Mouse (Mus musculus): Measurements from ENCODE around the gene Adamts7. TPM values are rescaled to one million over a fixed set of nuclear protein-coding genes. Genes with fewer than 3 reads are reported as not detected.

Adamts7 gene
- polyA plus RNA-seq, 1 experiment from 2014 or later, result 30.4 TPM

DNA sequence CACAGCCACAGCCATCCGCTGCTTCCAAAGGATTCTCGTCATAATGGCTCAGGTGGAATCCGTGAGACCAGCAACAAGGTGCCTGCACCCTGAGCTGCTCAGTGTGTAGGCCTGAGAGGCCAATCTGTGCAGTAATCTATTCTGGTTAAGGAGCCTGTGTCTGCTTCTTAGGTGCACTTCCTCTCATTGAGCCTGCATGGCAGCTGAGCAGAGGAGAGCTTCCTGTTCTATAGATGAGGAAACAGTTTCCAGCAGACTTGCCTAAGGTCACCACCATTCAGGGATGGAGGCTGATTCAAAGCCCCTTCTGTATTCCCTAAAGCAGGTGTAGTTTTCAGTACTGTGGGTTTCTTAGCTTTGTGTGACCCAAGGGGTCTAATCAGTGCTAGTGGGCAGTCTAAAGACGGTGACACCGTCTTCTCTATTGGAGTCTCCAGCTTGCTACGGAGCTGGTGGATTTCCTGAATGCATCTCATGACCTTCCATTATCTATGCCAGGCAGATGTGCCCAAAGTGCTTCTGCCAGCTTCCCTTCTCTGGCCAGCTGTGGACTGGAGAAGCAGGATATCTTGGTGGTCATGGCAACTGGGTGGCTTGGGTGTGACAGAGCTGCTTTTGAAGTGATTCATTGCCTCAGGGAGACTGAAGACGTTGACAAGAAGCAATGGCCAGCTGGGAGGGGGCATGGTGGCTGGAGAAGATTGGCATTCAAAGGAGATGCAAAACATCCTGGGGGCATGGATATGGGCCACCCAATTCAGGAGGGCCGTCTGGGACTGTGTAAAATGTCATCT is 9.9 kb downstream of the Adamts7 start:
- DNase-seq, result no peak
- 78% methylated on average over 8 of the region's 8 CpGs for WGBS
- no peak overlapping the region for H3K27ac ChIP-seq (ENCODE audit: low read depth)
- no peak overlapping the region for H3K4me2 ChIP-seq
- H3K4me1 ChIP-seq (ENCODE audit: insufficient read depth), result no peaks in the 10 kb centered on the region
- H3K9me3 ChIP-seq (ENCODE audit: low read depth, low read length), result no peaks in the 10 kb centered on the region
- H3K9ac ChIP-seq, result no peak overlapping the region
- H3K27me3 ChIP-seq (ENCODE audit: insufficient read depth, low read length), result no peaks in the 10 kb centered on the region
- H3K36me3 ChIP-seq (ENCODE audit: insufficient read depth), result peaks cover 31% of the 10 kb centered on the region; the same call in 1 of the 2 replicates
- no peak for TF ChIP-seq CTCF (IDR thresholded peaks at IDR 0.05; ENCODE audit: low read depth)
- ATAC-seq (ENCODE audit: insufficient read depth), result no peak
- no peak overlapping the region for H3K4me3 ChIP-seq (ENCODE audit: low read depth, low read length)

DNA sequence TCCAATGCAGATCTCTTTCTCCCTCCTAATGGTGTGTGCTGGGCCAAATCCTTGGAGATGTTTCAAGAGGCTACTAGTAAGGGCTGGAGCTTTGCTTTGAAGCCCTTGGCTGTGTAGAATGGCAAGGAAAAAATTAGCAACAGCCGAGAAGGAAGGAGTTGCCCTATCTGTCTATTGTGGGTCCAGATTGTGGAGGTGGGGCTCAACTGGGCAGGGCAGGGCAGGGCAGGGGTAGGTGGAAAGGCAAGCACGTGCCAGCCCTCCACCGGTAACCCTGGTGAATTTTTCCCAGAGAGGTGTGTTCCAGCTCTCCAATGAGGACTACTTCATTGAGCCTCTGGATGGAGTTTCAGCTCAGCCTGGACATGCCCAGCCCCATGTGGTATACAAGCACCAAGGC is 10.5 kb downstream of the Adamts7 start:
- no peak for ATAC-seq (ENCODE audit: insufficient read depth)
- Histone ChIP-seq H3K27me3 (ENCODE audit: insufficient read depth, low read length) (no peaks in the 10 kb centered on the region), H3K9ac (no peak overlapping the region), H3K4me1 (ENCODE audit: insufficient read depth) (no peaks in the 10 kb centered on the region), H3K27ac (ENCODE audit: low read depth) (no peak overlapping the region), H3K36me3 (ENCODE audit: insufficient read depth) (peaks cover 36% of the 10 kb centered on the region; the same call in 1 of the 2 replicates), H3K9me3 (ENCODE audit: low read depth, low read length) (no peaks in the 10 kb centered on the region), H3K4me2 (no peak overlapping the region), H3K4me3 (ENCODE audit: low read depth, low read length) (no peak overlapping the region)
- 83% methylated on average over 3 of the region's 3 CpGs for WGBS
- DNase-seq, result no peak
- no peak for TF ChIP-seq CTCF (IDR thresholded peaks at IDR 0.05; ENCODE audit: low read depth)

DNA sequence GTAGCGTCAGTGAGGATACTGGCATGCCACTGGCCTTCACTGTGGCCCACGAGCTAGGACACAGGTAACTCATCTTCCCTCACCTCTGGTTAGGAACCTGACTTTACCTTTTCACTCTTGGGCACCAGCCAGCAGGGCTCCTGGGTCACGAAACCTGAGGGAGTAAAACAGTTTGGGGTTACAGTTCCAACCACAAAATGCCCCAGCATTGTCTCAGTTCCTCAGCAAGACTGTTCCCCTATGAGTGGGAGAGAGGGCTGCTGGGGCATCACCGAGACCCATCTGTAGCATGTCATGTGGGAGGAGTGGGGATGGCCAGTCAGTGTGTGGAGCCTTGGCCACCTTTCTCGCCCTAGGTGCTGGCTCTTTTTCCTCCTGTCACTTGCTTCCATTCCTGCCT is 16.5 kb downstream of the Adamts7 start:
- Histone ChIP-seq H3K9ac (no peak overlapping the region), H3K9me3 (ENCODE audit: low read depth, low read length) (no peaks in the 10 kb centered on the region), H3K36me3 (ENCODE audit: insufficient read depth) (peaks cover 45% of the 10 kb centered on the region), H3K4me1 (ENCODE audit: insufficient read depth) (peaks cover 13% of the 10 kb centered on the region; the same call in 1 of the 2 replicates), H3K4me2 (no peak overlapping the region), H3K27me3 (ENCODE audit: insufficient read depth, low read length) (no peaks in the 10 kb centered on the region), H3K27ac (ENCODE audit: low read depth) (no peak overlapping the region), H3K4me3 (ENCODE audit: low read depth, low read length) (no peak overlapping the region)
- TF ChIP-seq CTCF (IDR thresholded peaks at IDR 0.05; ENCODE audit: low read depth), result no peak
- ATAC-seq (ENCODE audit: insufficient read depth) (no peak), DNase-seq (no peak)
- 82% methylated on average over 5 of the region's 5 CpGs for WGBS

DNA sequence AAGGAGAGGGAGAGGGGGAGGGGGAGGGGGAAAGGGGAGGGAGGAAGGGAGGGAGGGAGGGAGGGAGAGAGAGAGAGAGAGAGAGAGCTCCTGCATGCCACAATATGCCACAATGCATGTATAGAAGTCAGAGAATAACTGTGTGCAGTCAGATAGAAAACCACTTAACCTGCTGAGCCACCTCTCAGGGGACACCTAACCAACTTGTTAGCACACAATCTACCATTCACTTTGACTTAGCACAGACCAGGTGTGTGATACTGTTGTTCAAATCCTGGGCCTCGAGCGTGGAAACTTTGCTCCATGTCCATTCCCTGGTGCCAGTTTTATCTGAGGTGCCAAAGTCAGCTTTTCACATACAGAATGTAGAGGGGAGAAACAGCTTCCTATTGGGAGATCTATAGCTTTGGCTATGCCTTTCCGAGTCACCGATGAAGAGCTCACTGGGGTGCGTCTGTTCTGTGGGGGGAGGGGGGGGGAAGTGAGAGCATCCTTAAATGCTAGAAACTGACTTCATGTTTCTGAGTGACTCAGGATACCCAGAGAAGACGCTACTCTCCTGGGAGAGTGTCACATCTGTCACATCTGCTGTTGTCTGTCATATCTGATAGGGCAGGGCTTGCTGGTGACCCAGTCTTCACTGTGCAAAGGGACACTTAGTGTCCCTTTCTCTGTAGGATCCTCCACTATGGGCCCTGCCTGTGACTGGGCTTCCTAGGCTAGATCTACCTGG is 19.0 kb downstream of the Adamts7 start:
- H3K36me3 ChIP-seq (ENCODE audit: insufficient read depth), result peaks cover 53% of the 10 kb centered on the region

DNA sequence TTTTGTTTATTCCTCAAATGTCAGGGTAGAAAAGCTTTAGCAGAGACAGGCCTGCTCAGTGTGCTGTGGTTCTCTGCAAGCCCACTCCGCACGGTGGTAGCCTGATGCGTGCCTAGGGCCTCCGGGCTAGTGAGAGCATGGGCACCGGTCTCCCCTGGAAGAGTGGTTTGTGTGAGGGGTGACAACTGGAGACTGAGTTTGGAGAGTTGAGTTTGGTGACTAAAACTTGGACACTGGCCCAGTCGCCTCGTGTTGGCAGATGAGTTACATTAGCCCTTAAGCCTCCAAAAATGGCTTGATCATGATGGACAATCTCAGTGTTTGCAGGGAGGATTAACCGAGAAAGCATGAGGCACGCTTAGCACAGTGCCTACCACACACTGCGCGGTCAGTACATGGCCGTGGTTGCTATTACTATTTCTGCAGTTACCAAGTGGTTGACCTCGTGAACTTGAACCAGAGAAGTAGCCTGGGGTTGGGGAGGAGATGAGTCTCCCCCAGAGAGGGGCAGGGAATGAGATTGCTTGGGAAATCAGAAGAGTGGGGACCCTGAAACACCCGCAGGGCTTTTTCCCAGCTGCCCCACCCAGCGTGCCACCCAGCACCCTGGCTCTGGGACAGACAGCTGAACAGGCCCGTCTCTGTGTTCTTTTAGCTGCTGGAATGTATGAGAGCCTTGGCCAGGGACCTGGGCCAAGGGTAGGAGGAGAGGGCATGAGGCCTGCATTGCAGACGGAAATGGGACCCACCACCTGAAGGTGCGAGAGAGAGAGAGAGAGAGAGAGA is 20.0 kb downstream of the Adamts7 start:
- peak overlapping the region; percentile 29; the same call in 1 of the 2 replicates for H3K4me2 ChIP-seq
- H3K9me3 ChIP-seq (ENCODE audit: low read depth, low read length), result no peaks in the 10 kb centered on the region
- H3K27me3 ChIP-seq (ENCODE audit: insufficient read depth, low read length), result no peaks in the 10 kb centered on the region
- H3K36me3 ChIP-seq (ENCODE audit: insufficient read depth), result peaks cover 51% of the 10 kb centered on the region
- TF ChIP-seq CTCF (IDR thresholded peaks at IDR 0.05; ENCODE audit: low read depth), result no peak
- 41% methylated on average over 18 of the region's 18 CpGs for WGBS
- DNase-seq (peak; percentile 95), ATAC-seq (ENCODE audit: insufficient read depth) (peak; percentile 83)
- peaks cover 21% of the 10 kb centered on the region for H3K4me1 ChIP-seq (ENCODE audit: insufficient read depth)
- H3K9ac ChIP-seq, result no peak overlapping the region
- no peak overlapping the region for H3K4me3 ChIP-seq (ENCODE audit: low read depth, low read length)
- peak overlapping the region; percentile 86 for H3K27ac ChIP-seq (ENCODE audit: low read depth)

More for the DNA sequence above, 19.0 kb downstream of the Adamts7 start:
- H3K9ac ChIP-seq, result no peak overlapping the region
- 55% methylated on average over 6 of the region's 6 CpGs for WGBS
- H3K4me1 ChIP-seq (ENCODE audit: insufficient read depth), result peaks cover 21% of the 10 kb centered on the region
- H3K4me3 ChIP-seq (ENCODE audit: low read depth, low read length), result no peak overlapping the region
- H3K4me2 ChIP-seq, result no peak overlapping the region; the same call in 1 of the 2 replicates
- no peak for TF ChIP-seq CTCF (IDR thresholded peaks at IDR 0.05; ENCODE audit: low read depth)
- peak; percentile 13; the same call in 1 of the 2 replicates for ATAC-seq (ENCODE audit: insufficient read depth)
- H3K27ac ChIP-seq (ENCODE audit: low read depth), result peak overlapping the region; percentile 70; the same call in 1 of the 2 replicates
- no peak for DNase-seq
- no peaks in the 10 kb centered on the region for H3K27me3 ChIP-seq (ENCODE audit: insufficient read depth, low read length)
- H3K9me3 ChIP-seq (ENCODE audit: low read depth, low read length), result no peaks in the 10 kb centered on the region

DNA sequence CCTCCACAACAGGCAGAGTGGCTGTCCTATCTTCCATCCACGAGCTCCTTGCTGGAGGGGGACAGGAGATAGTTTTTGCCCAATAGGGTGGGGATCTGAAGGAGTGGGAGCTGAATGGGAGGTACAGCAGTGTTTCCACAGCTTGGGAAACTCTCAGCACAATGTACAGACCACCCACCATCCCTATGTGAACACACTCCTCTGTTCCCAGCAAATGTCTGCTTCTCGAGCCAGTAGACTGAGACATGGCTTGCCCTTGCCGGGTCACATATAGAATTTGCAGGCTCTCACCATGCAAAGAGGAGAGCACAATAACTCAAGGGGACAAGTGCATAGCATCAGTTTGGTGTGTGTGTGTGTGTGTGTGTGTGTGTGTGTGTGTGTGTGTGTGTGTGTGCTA is 20.7 kb downstream of the Adamts7 start:
- no peaks in the 10 kb centered on the region for H3K27me3 ChIP-seq (ENCODE audit: insufficient read depth, low read length)
- WGBS, result 34% methylated on average over 3 of the region's 3 CpGs
- ATAC-seq (ENCODE audit: insufficient read depth) (peak; percentile 55), DNase-seq (peak; percentile 66)
- no peaks in the 10 kb centered on the region for H3K9me3 ChIP-seq (ENCODE audit: low read depth, low read length)
- peak overlapping the region; percentile 29; the same call in 1 of the 2 replicates for H3K4me2 ChIP-seq
- H3K4me3 ChIP-seq (ENCODE audit: low read depth, low read length), result no peak overlapping the region
- H3K4me1 ChIP-seq (ENCODE audit: insufficient read depth), result peaks cover 21% of the 10 kb centered on the region
- no peak for TF ChIP-seq CTCF (IDR thresholded peaks at IDR 0.05; ENCODE audit: low read depth)
- H3K27ac ChIP-seq (ENCODE audit: low read depth), result peak overlapping the region; percentile 86
- no peak overlapping the region for H3K9ac ChIP-seq
- H3K36me3 ChIP-seq (ENCODE audit: insufficient read depth), result peaks cover 49% of the 10 kb centered on the region

Measured in lung, embryonic 14.5 days (tissue).